Comparison of ENCODE assay signal across 17 mouse cellular contexts in genomic region chr6:115592458-115592857, GRCm38 (mm10). TPM values are rescaled to one million over a fixed set of nuclear protein-coding genes. Genes with fewer than 3 reads are reported as not detected.
A peak's percentile ranks its signal among the peaks of the same experiment; 100 is the strongest.
DNase-seq lines count a peak whose midpoint lies in the region; ATAC-seq and TF ChIP-seq lines count a peak whose summit lies in the region.
"Had no signal": no experiment of that assay in that cellular context is flagged by ENCODE, and none has a peak within 500 bp of the region (broad histone marks: within the 10 kb centered on the region; RNA-seq: fewer than 3 reads in every experiment).

Mkrn2os (minus strand) TSS chr6:115592576.

- 69% methylated on average over 5 of the region's 5 CpGs for WGBS in neural tube, embryonic 14.5 days
- WGBS in kidney, embryonic 15.5 days: 41% methylated on average over 5 of the region's 5 CpGs
- WGBS in liver, embryonic 14.5 days (ENCODE audit: insufficient replicate concordance): 58% methylated on average over 5 of the region's 5 CpGs
- 67% methylated on average over 5 of the region's 5 CpGs for WGBS in hindbrain, embryonic 11.5 days

- no peak for ATAC-seq in neural tube, embryonic 14.5 days (ENCODE audit: low read depth)
- peak; percentile 86 for ATAC-seq in kidney, embryonic 15.5 days (replicated peaks; ENCODE audit: low FRiP score)
- peak; percentile 56 for ATAC-seq in liver, embryonic 14.5 days (ENCODE audit: insufficient read depth)
- ATAC-seq in hindbrain, embryonic 11.5 days (ENCODE audit: low FRiP score): no peak
- ATAC-seq: midbrain, embryonic 15.5 days had no signal

- H3K9me3 ChIP-seq in neural tube, embryonic 14.5 days (ENCODE audit: control insufficient read depth, low read length): no peaks in the 10 kb centered on the region
- no peaks in the 10 kb centered on the region for H3K9me3 ChIP-seq in kidney, embryonic 15.5 days (replicated peaks)
- no peaks in the 10 kb centered on the region for H3K9me3 ChIP-seq in liver, embryonic 14.5 days (ENCODE audit: control insufficient read depth, low read length)
- no peaks in the 10 kb centered on the region for H3K9me3 ChIP-seq in hindbrain, embryonic 11.5 days (ENCODE audit: control insufficient read depth, low read length)
- H3K9me3 ChIP-seq: limb, embryonic 10.5 days; midbrain, embryonic 15.5 days had no signal

- TF ChIP-seq EP300 in liver, embryonic 14.5 days (IDR thresholded peaks at IDR 0.05; ENCODE audit: low read depth): no peak

- 0 out of 2 replicates have a peak within 1 kb of the TSS, but pooled peaks have one; percentile 3 for H3K9ac ChIP-seq in neural tube, embryonic 14.5 days (replicated peaks; ENCODE audit: low read depth, low read length)
- H3K9ac ChIP-seq in kidney, embryonic 15.5 days: no peak within 1 kb of the TSS
- H3K9ac ChIP-seq in liver, embryonic 14.5 days (replicated peaks): no peak within 1 kb of the TSS
- no peak within 1 kb of the TSS for H3K9ac ChIP-seq in hindbrain, embryonic 11.5 days (ENCODE audit: low read depth, low read length)
- H3K9ac ChIP-seq: midbrain, embryonic 15.5 days had no signal

- H3K27me3 ChIP-seq in neural tube, embryonic 14.5 days (ENCODE audit: control insufficient read depth, insufficient read depth, low read length): no peaks in the 10 kb centered on the region
- H3K27me3 ChIP-seq in kidney, embryonic 15.5 days: no peaks in the 10 kb centered on the region
- no peaks in the 10 kb centered on the region for H3K27me3 ChIP-seq in liver, embryonic 14.5 days (ENCODE audit: control insufficient read depth, insufficient read depth, low read length)
- no peaks in the 10 kb centered on the region for H3K27me3 ChIP-seq in hindbrain, embryonic 11.5 days (ENCODE audit: control insufficient read depth, insufficient read depth, low read length)
- H3K27me3 ChIP-seq: midbrain, embryonic 15.5 days had no signal

- no peak for TF ChIP-seq CTCF in liver, embryonic 14.5 days (IDR thresholded peaks at IDR 0.05; ENCODE audit: low read depth)

- H3K4me1 ChIP-seq in neural tube, embryonic 14.5 days (ENCODE audit: control insufficient read depth, insufficient read depth, low read length): no peaks in the 10 kb centered on the region
- peaks cover 6% of the 10 kb centered on the region; the same call in 1 of the 2 replicates for H3K4me1 ChIP-seq in kidney, embryonic 15.5 days
- H3K4me1 ChIP-seq in liver, embryonic 14.5 days (replicated peaks; ENCODE audit: control insufficient read depth in 2 of 2, insufficient read depth in 2 of 2, low read length in 1 of 2): no peaks in the 10 kb centered on the region
- no peaks in the 10 kb centered on the region for H3K4me1 ChIP-seq in hindbrain, embryonic 11.5 days (replicated peaks; ENCODE audit: control insufficient read depth, insufficient read depth, low read length)
- H3K4me1 ChIP-seq: midbrain, embryonic 15.5 days had no signal

- no peak for DNase-seq in neural tube, embryonic 10.5 days (ENCODE audit: extremely low spot score, low spot score)
- peak in 2 of 3 experiments; percentile 24 for DNase-seq in liver, embryonic 14.5 days (ENCODE audit: low read depth in 3 of 3, low spot score in 3 of 3)
- DNase-seq in hindbrain, embryonic 11.5 days (ENCODE audit: low spot score): no peak
- DNase-seq in thymus, postnatal 10 days (ENCODE audit: low spot score in 2 of 2): no peak
- no peak for DNase-seq in left cerebral cortex, postnatal 36 days (ENCODE audit: low spot score in 2 of 2)
- DNase-seq: heart, adult 2 months; heart, postnatal 4 days; lung, postnatal 4 days; right cerebral cortex, postnatal 4 days; thymus, adult 2 months had no signal

- H3K27ac ChIP-seq in neural tube, embryonic 14.5 days (ENCODE audit: low read depth, low read length): no peak within 1 kb of the TSS
- peak within 1 kb of the TSS; percentile 45 for H3K27ac ChIP-seq in kidney, embryonic 15.5 days
- no peak within 1 kb of the TSS for H3K27ac ChIP-seq in liver, embryonic 14.5 days
- H3K27ac ChIP-seq in hindbrain, embryonic 11.5 days (ENCODE audit: low read depth, low read length): no peak within 1 kb of the TSS
- H3K27ac ChIP-seq: heart, adult 2 months; limb, embryonic 10.5 days; midbrain, embryonic 15.5 days had no signal

- no peak within 1 kb of the TSS for H3K4me3 ChIP-seq in neural tube, embryonic 14.5 days (ENCODE audit: low read depth, low read length)
- H3K4me3 ChIP-seq in kidney, embryonic 15.5 days (replicated peaks): peak within 1 kb of the TSS; percentile 20
- peak within 1 kb of the TSS; percentile 1 to 38 for H3K4me3 ChIP-seq in liver, embryonic 14.5 days (ENCODE audit: insufficient read depth in 1 of 2, low read depth in 2 of 2, low read length in 2 of 2)
- H3K4me3 ChIP-seq in hindbrain, embryonic 11.5 days (ENCODE audit: low read depth, low read length): no peak within 1 kb of the TSS
- H3K4me3 ChIP-seq: heart, adult 2 months; limb, embryonic 10.5 days; midbrain, embryonic 15.5 days had no signal

- intact Hi-C loops in left cerebral cortex, postnatal 36 days (cut with DNase I): no loop called here

- no peaks in the 10 kb centered on the region for H3K36me3 ChIP-seq in neural tube, embryonic 14.5 days (ENCODE audit: control insufficient read depth, insufficient read depth, low read length)
- no peaks in the 10 kb centered on the region for H3K36me3 ChIP-seq in kidney, embryonic 15.5 days
- no peaks in the 10 kb centered on the region for H3K36me3 ChIP-seq in liver, embryonic 14.5 days (replicated peaks; ENCODE audit: control insufficient read depth, insufficient read depth, low read depth)
- H3K36me3 ChIP-seq in hindbrain, embryonic 11.5 days (ENCODE audit: control insufficient read depth, insufficient read depth, low read length): no peaks in the 10 kb centered on the region
- H3K36me3 ChIP-seq: limb, embryonic 10.5 days; midbrain, embryonic 15.5 days had no signal

- no peak within 1 kb of the TSS for H3K4me2 ChIP-seq in neural tube, embryonic 14.5 days (ENCODE audit: low read depth, low read length)
- peak within 1 kb of the TSS; percentile 50 for H3K4me2 ChIP-seq in kidney, embryonic 15.5 days
- H3K4me2 ChIP-seq in liver, embryonic 14.5 days (ENCODE audit: low read depth): peak within 1 kb of the TSS; percentile 29
- H3K4me2 ChIP-seq in hindbrain, embryonic 11.5 days (replicated peaks; ENCODE audit: low read depth, low read length): no peak within 1 kb of the TSS
- H3K4me2 ChIP-seq: midbrain, embryonic 15.5 days had no signal

RNA-seq across cellular contexts. Expression of gene Mkrn2os, which starts in this region (rescaled TPM):
- 0.45 and 0.63 TPM in 2 replicates for polyA plus RNA-seq in neural tube, embryonic 14.5 days (2014; fragmentation: Nextera tagmentation; extraction: Ambion mirVana)
- polyA plus RNA-seq in kidney, embryonic 15.5 days (2015; fragmentation: Nextera tagmentation; extraction: Ambion mirVana): 3.5 and 4.2 TPM in 2 replicates
- polyA plus RNA-seq in liver, embryonic 14.5 days (2012; rRNA removed): 5.3 and 6.0 TPM in 2 replicates
- 7.1 and 8.0 TPM in 2 replicates for polyA plus RNA-seq in liver, embryonic 14.5 days (2014; fragmentation: Nextera tagmentation; extraction: Ambion mirVana)
- 0.11 and 0.18 TPM in 2 replicates for polyA plus RNA-seq in hindbrain, embryonic 11.5 days (2014; fragmentation: Nextera tagmentation; extraction: Ambion mirVana)
- not detected for total RNA-seq in left cerebral cortex, postnatal 36 days (2021)
- total RNA-seq: adrenal gland, adult 18-20 months; common myeloid progenitor, adult 5-6 weeks; neutrophil, adult 5-6 weeks had no signal

Comparison
In these comparisons a context has a peak if more than half of its experiments do, and no peak if none do; other contexts are left out.
1. ATAC-seq: peak in kidney, embryonic 15.5 days (single experiment) and liver, embryonic 14.5 days (single experiment); none in neural tube, embryonic 14.5 days (single experiment) and hindbrain, embryonic 11.5 days (single experiment).
2. H3K4me2 ChIP-seq: peak in kidney, embryonic 15.5 days (single experiment) and liver, embryonic 14.5 days (single experiment); none in neural tube, embryonic 14.5 days (single experiment) and hindbrain, embryonic 11.5 days (single experiment).
3. H3K4me3 ChIP-seq: peak in kidney, embryonic 15.5 days (single experiment) and liver, embryonic 14.5 days (2 of 2); none in neural tube, embryonic 14.5 days (single experiment) and hindbrain, embryonic 11.5 days (single experiment).
4. DNase-seq: peak in liver, embryonic 14.5 days (2 of 3); none in neural tube, embryonic 10.5 days (single experiment), hindbrain, embryonic 11.5 days (single experiment), thymus, postnatal 10 days (0 of 2) and left cerebral cortex, postnatal 36 days (0 of 2).